Mouse (Mus musculus) kidney, postnatal 0 days (tissue): ENCODE data around the gene Stat5a. TPM values are rescaled to one million over a fixed set of nuclear protein-coding genes. Genes with fewer than 3 reads are reported as not detected.

ENCODE experiments used
- ATAC-seq: fragments of 200-750 bp; cut with Nextera tagmentation; replicated peaks from 2 replicates; pipeline ENCODE4 v1.8.0; 2017; ENCODE audit warnings: low read depth, moderate number of reproducible peaks, moderate TSS enrichment, moderate library complexity; ENCODE audit not compliant: low FRiP score
- DNase-seq: peaks from one replicate; pipeline ENCODE4 v3.0.0-alpha.2; 2016; ENCODE audit warnings: low spot score
- H3K27ac ChIP-seq: fragments of 300-500 bp; sonication (generic); 2 replicates; pipeline ENCODE4 v1.5.1; 2014; ENCODE audit warnings: mild to moderate bottlenecking
- H3K27me3 ChIP-seq: fragments of 300-500 bp; sonication (generic); 2 replicates; pipeline ENCODE4 v1.6.1; 2014; ENCODE audit warnings: low read length, mixed read lengths; ENCODE audit not compliant: insufficient read depth
- H3K36me3 ChIP-seq: fragments of 300-500 bp; sonication (generic); 2 replicates; pipeline ENCODE4 v1.6.1; 2014; ENCODE audit warnings: low read length, mixed read lengths; ENCODE audit not compliant: insufficient read depth
- H3K4me1 ChIP-seq: fragments of 300-500 bp; sonication (generic); replicated peaks from 2 replicates; pipeline ENCODE4 v1.6.1; 2014; ENCODE audit warnings: antibody characterized with exemption, low read length, mixed read lengths; ENCODE audit not compliant: insufficient read depth
- H3K4me2 ChIP-seq: fragments of 300-500 bp; sonication (generic); 2 replicates; pipeline ENCODE4 v1.6.1; 2014; ENCODE audit warnings: mild to moderate bottlenecking, low read length, moderate library complexity, mixed read lengths
- H3K4me3 ChIP-seq: fragments of 300-500 bp; sonication (generic); replicated peaks from 2 replicates; pipeline ENCODE4 v1.5.1; 2014; ENCODE audit warnings: low read depth, low read length
- H3K9ac ChIP-seq: fragments of 300-500 bp; sonication (generic); 2 replicates; pipeline ENCODE4 v1.6.1; 2014; ENCODE audit warnings: low read depth, low read length
- H3K9me3 ChIP-seq: fragments of 300-500 bp; sonication (generic); replicated peaks from 2 replicates; pipeline ENCODE4 v1.6.1; 2016; ENCODE audit warnings: low read length, inconsistent platforms, mixed read lengths
- CTCF ChIP-seq: IDR thresholded peaks from 2 replicates; pipeline ENCODE4 v1.5.1; 2016; ENCODE audit warnings: antibody characterized with exemption, low read depth, mild to moderate bottlenecking, moderate library complexity
- WGBS: fragments of 180-500 bp; shearing (Covaris S2); extraction: QIAGEN DNeasy Blood & Tissue Kit; methylation state at CpG from one replicate; pipeline ENCODE4 v1.1.7; 2014; 5-methylcytosine and 5-hydroxymethylcytosine counted together
- polyA plus RNA-seq: library from polyadenylated mRNA; unstranded; fragments of >200 nt; fragmentation: Nextera tagmentation; extraction: Ambion mirVana; gene quantifications from 2 replicates; pipeline ENCODE4 v1.2.1, GENCODE M21; 2015

The Stat5a gene
- polyA plus RNA-seq, 1 experiment from 2014 or later, result 4.0 TPM

GRCm38 (mm10) chr11:100896078-100896477 is 36.9 kb downstream of the Stat5a start:
- Histone ChIP-seq H3K9me3 (no peaks in the 10 kb centered on the region), H3K36me3 (peaks cover 40% of the 10 kb centered on the region), H3K27ac (no peak overlapping the region), H3K4me3 (no peak overlapping the region), H3K9ac (no peak overlapping the region), H3K4me1 (no peaks in the 10 kb centered on the region), H3K4me2 (no peak overlapping the region), H3K27me3 (no peaks in the 10 kb centered on the region)
- no peak for ATAC-seq
- WGBS, result 79% methylated on average over 10 of the region's 10 CpGs
- no peak for DNase-seq
- TF ChIP-seq CTCF, result no peak

- Histone ChIP-seq H3K36me3 (peaks cover 40% of the 10 kb centered on the region), H3K9me3 (no peaks in the 10 kb centered on the region), H3K27ac (no peak overlapping the region), H3K4me2 (no peak overlapping the region), H3K9ac (no peak overlapping the region), H3K4me3 (no peak overlapping the region), H3K27me3 (no peaks in the 10 kb centered on the region), H3K4me1 (no peaks in the 10 kb centered on the region)
- ATAC-seq (no peak), DNase-seq (no peak)
- WGBS, result 84% methylated on average over 7 of the region's 7 CpGs
- TF ChIP-seq CTCF, result no peak
Observed at GRCm38 (mm10) chr11:100897294-100898231, 38.4 kb downstream of the Stat5a start.

- ATAC-seq (no peak), DNase-seq (no peak)
- Histone ChIP-seq H3K4me3 (no peak overlapping the region), H3K9ac (no peak overlapping the region), H3K27me3 (no peaks in the 10 kb centered on the region), H3K9me3 (no peaks in the 10 kb centered on the region), H3K36me3 (peaks cover 47% of the 10 kb centered on the region), H3K27ac (no peak overlapping the region), H3K4me1 (no peaks in the 10 kb centered on the region), H3K4me2 (no peak overlapping the region)
- WGBS, result 73% methylated on average over 16 of the region's 16 CpGs
- TF ChIP-seq CTCF, result no peak
Observed at GRCm38 (mm10) chr11:100898441-100899199, 39.5 kb downstream of the Stat5a start.

- 83% methylated on average over 16 of the region's 20 CpGs for WGBS
- H3K4me3 ChIP-seq, result no peak overlapping the region
Observed at GRCm38 (mm10) chr11:100904580-100905351, 45.6 kb downstream of the Stat5a start.

GRCm38 (mm10) chr11:100905929-100906328 is 46.8 kb downstream of the Stat5a start:
- Histone ChIP-seq H3K9me3 (no peaks in the 10 kb centered on the region), H3K27ac (no peak overlapping the region), H3K27me3 (no peaks in the 10 kb centered on the region), H3K9ac (no peak overlapping the region), H3K36me3 (peaks cover 44% of the 10 kb centered on the region), H3K4me2 (no peak overlapping the region), H3K4me1 (no peaks in the 10 kb centered on the region), H3K4me3 (no peak overlapping the region)
- TF ChIP-seq CTCF, result no peak
- no peak for ATAC-seq
- DNase-seq, result no peak
- 72% methylated on average over 1 of the region's 1 CpGs for WGBS

More at GRCm38 (mm10) chr11:100904580-100905351, 45.6 kb downstream of the Stat5a start:
- Histone ChIP-seq H3K27me3 (no peaks in the 10 kb centered on the region), H3K27ac (no peak overlapping the region), H3K9ac (no peak overlapping the region), H3K36me3 (peaks cover 50% of the 10 kb centered on the region), H3K4me2 (no peak overlapping the region), H3K4me1 (no peaks in the 10 kb centered on the region), H3K9me3 (no peaks in the 10 kb centered on the region)
- TF ChIP-seq CTCF, result no peak
- ATAC-seq (no peak), DNase-seq (no peak)

- 85% methylated on average over 4 of the region's 4 CpGs for WGBS
- Histone ChIP-seq H3K4me3 (no peak overlapping the region), H3K4me1 (no peaks in the 10 kb centered on the region), H3K27me3 (no peaks in the 10 kb centered on the region), H3K36me3 (peaks cover 47% of the 10 kb centered on the region), H3K27ac (no peak overlapping the region), H3K9me3 (no peaks in the 10 kb centered on the region), H3K4me2 (no peak overlapping the region), H3K9ac (no peak overlapping the region)
- DNase-seq, result no peak
- no peak for TF ChIP-seq CTCF
- ATAC-seq, result no peak
Observed at GRCm38 (mm10) chr11:100906885-100907284, 47.7 kb downstream of the Stat5a start.
